Mouse (Mus musculus) mature B cell (primary cell): Measurements from ENCODE around the gene Dus4l.
"Not testable (repeated sequence)": the region's sequence is repeated elsewhere in the genome, so short reads cannot be mapped to it uniquely, and the experiment has no call there.

Source experiments
- in situ Hi-C: fragments of 300-500 bp; cut with MboI; formaldehyde crosslinking; loops from 2 replicates; pipeline ENCODE4 v1.14.3; 2019

Dus4l gene

GRCm38 (mm10) chr12:31654197-31654964 is at the start of gene Dus4l, which contains the start of gene Cog5:
Gene Dus4l (minus strand): TSS chr12:31654826.
Gene Cog5 (plus strand): TSS chr12:31654869.
- in situ Hi-C loops = no loop called here

- in situ Hi-C loops = no loop called here
Measured at GRCm38 (mm10) chr12:31703904-31704303, 49.3 kb upstream of the Dus4l start.

- in situ Hi-C loops = no loop called here
Measured at GRCm38 (mm10) chr12:31701411-31701810, 46.8 kb upstream of the Dus4l start.

GRCm38 (mm10) chr12:31700623-31701347 is 46.2 kb upstream of the Dus4l start:
- in situ Hi-C loops = no loop called here

- in situ Hi-C loops = no loop called here
Measured at GRCm38 (mm10) chr12:31693278-31693677, 38.7 kb upstream of the Dus4l start.

GRCm38 (mm10) chr12:31686679-31687078 is 32.1 kb upstream of the Dus4l start:
- in situ Hi-C loops = no loop called here

GRCm38 (mm10) chr12:31667187-31667586 is 12.6 kb upstream of the Dus4l start:
- in situ Hi-C loops = no loop called here

GRCm38 (mm10) chr12:31665999-31666398 is 11.4 kb upstream of the Dus4l start:
- in situ Hi-C loops = no loop called here

- in situ Hi-C loops = no loop called here
Measured at GRCm38 (mm10) chr12:31656841-31657240, 2.2 kb upstream of the Dus4l start.

- in situ Hi-C loops = no loop called here
Measured at GRCm38 (mm10) chr12:31654965-31655477, 395 bp upstream of the Dus4l start.

- in situ Hi-C loops = no loop called here
Measured at GRCm38 (mm10) chr12:31653611-31654010, 1.0 kb downstream of the Dus4l start.

GRCm38 (mm10) chr12:31635240-31635607 is 19.4 kb downstream of the Dus4l start:
- in situ Hi-C loops = no loop called here

- in situ Hi-C loops = no loop called here
Measured at GRCm38 (mm10) chr12:31634343-31635239, 20.0 kb downstream of the Dus4l start, which contains the start of gene Bcap29. Gene Bcap29 (minus strand): TSS chr12:31634658.

GRCm38 (mm10) chr12:31633970-31634342 is 20.7 kb downstream of the Dus4l start:
- in situ Hi-C loops = no loop called here

- in situ Hi-C loops = not testable (repeated sequence)
Measured at GRCm38 (mm10) chr12:31628396-31628795, 26.2 kb downstream of the Dus4l start.

GRCm38 (mm10) chr12:31625016-31625415 is 29.6 kb downstream of the Dus4l start:
- in situ Hi-C loops = no loop called here

GRCm38 (mm10) chr12:31620106-31620505 is 34.5 kb downstream of the Dus4l start:
- in situ Hi-C loops = no loop called here

- in situ Hi-C loops = no loop called here
Measured at GRCm38 (mm10) chr12:31613353-31613752, 41.3 kb downstream of the Dus4l start.

GRCm38 (mm10) chr12:31608138-31608537 is 46.5 kb downstream of the Dus4l start:
- in situ Hi-C loops = no loop called here

GRCm38 (mm10) chr12:31604894-31605293 is 49.7 kb downstream of the Dus4l start:
- in situ Hi-C loops = no loop called here

GRCm38 (mm10) chr12:31603586-31603985 is 51.0 kb downstream of the Dus4l start:
- in situ Hi-C loops = no loop called here

- in situ Hi-C loops = no loop called here
Measured at GRCm38 (mm10) chr12:31594296-31594695, 60.3 kb downstream of the Dus4l start.
